Mouse (Mus musculus) bone marrow macrophage, adult 2 months (primary cell): ENCODE results near the gene Mad1l1.

Source experiments
- CTCF ChIP-seq: IDR thresholded peaks from 2 replicates; pipeline ENCODE4 v1.5.1; 2012; ENCODE audit warnings: low read depth, mild to moderate bottlenecking, low read length, moderate library complexity
- POLR2A ChIP-seq: IDR thresholded peaks from 2 replicates; pipeline ENCODE4 v1.6.1; 2012; ENCODE audit warnings: mild to moderate bottlenecking, low read depth, low read length, borderline replicate concordance

GRCm38 (mm10) chr5:140355934-140356333 is 34.6 kb upstream of the Mad1l1 start:
- TF ChIP-seq POLR2A (no peak), CTCF (no peak)
